Mouse (Mus musculus) small intestine, adult 2 months (tissue): ENCODE data around the gene Faap20.

ENCODE experiments used
- CTCF ChIP-seq: fragments of 200-500 bp; IDR thresholded peaks from 2 replicates; pipeline ENCODE4 v1.5.1; 2012; ENCODE audit warnings: low read depth, mild to moderate bottlenecking, control low read depth, inconsistent platforms, low read length, moderate library complexity, mixed read lengths; ENCODE audit not compliant: insufficient replicate concordance, insufficient read length; ENCODE audit errors: extremely low read depth
- POLR2A ChIP-seq: fragments of 200-500 bp; IDR thresholded peaks from 2 replicates; pipeline ENCODE4 v1.6.1; 2012; ENCODE audit warnings: low read depth, mild to moderate bottlenecking, control low read depth, inconsistent platforms, low read length, moderate library complexity

DNA sequence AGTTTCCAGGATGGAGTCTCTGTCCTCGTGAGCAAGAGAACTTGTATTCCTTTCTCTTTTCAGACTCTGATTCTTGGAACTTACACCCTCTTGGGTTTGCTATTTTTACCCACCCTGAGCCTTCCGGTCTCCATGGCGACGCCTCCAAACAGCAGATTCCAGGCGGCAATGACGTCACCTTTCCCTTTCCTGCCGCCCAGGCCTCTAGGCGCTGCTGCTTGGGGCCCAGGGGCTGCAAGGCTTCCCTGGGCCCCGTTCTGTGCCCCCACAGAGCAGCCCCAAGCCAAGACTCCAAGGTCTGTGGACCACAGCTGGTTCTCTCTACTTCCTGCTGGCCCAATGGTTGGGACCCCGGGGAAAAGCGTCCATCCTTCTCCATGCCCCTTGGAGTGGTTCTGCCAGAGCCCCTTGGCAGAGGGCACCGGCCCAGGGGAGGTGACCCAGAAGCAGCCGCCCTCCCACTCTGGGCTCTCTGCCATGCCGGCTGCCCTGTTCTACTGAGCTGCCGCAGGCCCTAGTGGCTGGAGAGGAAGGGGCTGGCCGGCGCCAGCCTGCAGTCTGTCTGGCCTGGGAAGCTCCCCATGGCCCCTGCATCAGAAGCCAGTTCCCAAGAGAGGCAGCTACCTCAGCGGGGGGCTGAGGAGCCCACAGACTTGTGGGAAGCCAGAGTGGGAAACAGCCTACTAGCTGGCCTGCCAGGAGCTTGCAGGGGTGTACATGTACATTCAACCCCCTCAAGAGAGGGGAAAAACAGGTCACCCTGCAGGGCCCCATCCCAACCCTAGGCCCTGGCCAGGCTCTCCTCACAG lies 14.1 kb upstream of the Faap20 start:
- TF ChIP-seq POLR2A (peak; percentile 47; the same call in 1 of the 2 replicates), CTCF (no peak)
